Mouse (Mus musculus): ENCODE results near the gene Wnt7a. TPM values are rescaled to one million over a fixed set of nuclear protein-coding genes. Genes with fewer than 3 reads are reported as not detected.

Gene Wnt7a
- polyA plus RNA-seq, 1 experiment from 2014 or later, result not detected

GRCm38 (mm10) chr6:91424151-91424550 lies 13.0 kb upstream of the Wnt7a start:
- 38% methylated on average over 4 of the region's 4 CpGs for WGBS
- no peaks in the 10 kb centered on the region for H3K36me3 ChIP-seq (ENCODE audit: control insufficient read depth, insufficient read depth, low read length)
- H3K27ac ChIP-seq (ENCODE audit: low read length), result no peak overlapping the region
- no peak overlapping the region for H3K4me2 ChIP-seq (replicated peaks; ENCODE audit: low read depth, low read length)
- no peaks in the 10 kb centered on the region for H3K9me3 ChIP-seq (ENCODE audit: control insufficient read depth, low read depth, low read length)
- no peak for ATAC-seq (ENCODE audit: insufficient number of reproducible peaks, insufficient read depth, low FRiP score, low read depth)
- no peak overlapping the region for H3K4me3 ChIP-seq (ENCODE audit: low read depth, low read length)
- H3K4me1 ChIP-seq (ENCODE audit: control insufficient read depth, insufficient read depth, low read length), result no peaks in the 10 kb centered on the region
- no peaks in the 10 kb centered on the region for H3K27me3 ChIP-seq (ENCODE audit: control insufficient read depth, insufficient read depth, low read length)
- no peak overlapping the region for H3K9ac ChIP-seq (replicated peaks; ENCODE audit: low read depth, low read length)

DNA sequence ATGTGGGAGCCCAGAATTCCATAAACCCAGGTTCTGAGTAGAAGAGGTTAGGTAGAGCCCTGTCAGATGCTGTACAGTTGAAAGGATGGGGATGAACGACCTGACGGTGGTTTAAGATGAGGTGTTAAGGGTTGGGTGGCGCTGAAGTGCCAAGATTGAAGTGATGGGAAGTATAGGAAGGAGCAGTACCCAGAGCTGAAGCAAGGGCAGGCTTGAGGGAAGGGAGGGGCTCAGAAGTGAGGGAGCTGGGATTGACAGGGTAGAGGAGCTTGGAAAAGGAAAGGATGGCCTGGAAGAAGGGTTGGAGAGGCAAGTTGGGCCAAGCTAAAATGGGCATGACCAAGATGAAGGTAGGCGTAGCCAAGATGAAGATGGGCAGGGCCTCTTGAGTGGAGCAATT lies 10.5 kb upstream of the Wnt7a start:
- Histone ChIP-seq H3K4me2 (replicated peaks; ENCODE audit: low read depth, low read length) (no peak overlapping the region), H3K27ac (ENCODE audit: low read length) (no peak overlapping the region), H3K4me1 (ENCODE audit: control insufficient read depth, insufficient read depth, low read length) (no peaks in the 10 kb centered on the region), H3K4me3 (ENCODE audit: low read depth, low read length) (no peak overlapping the region), H3K9me3 (ENCODE audit: control insufficient read depth, low read depth, low read length) (no peaks in the 10 kb centered on the region), H3K36me3 (ENCODE audit: control insufficient read depth, insufficient read depth, low read length) (no peaks in the 10 kb centered on the region), H3K9ac (replicated peaks; ENCODE audit: low read depth, low read length) (no peak overlapping the region), H3K27me3 (ENCODE audit: control insufficient read depth, insufficient read depth, low read length) (no peaks in the 10 kb centered on the region)
- ATAC-seq (ENCODE audit: insufficient number of reproducible peaks, insufficient read depth, low FRiP score, low read depth), result no peak
- WGBS, result 71% methylated on average over 4 of the region's 4 CpGs

DNA sequence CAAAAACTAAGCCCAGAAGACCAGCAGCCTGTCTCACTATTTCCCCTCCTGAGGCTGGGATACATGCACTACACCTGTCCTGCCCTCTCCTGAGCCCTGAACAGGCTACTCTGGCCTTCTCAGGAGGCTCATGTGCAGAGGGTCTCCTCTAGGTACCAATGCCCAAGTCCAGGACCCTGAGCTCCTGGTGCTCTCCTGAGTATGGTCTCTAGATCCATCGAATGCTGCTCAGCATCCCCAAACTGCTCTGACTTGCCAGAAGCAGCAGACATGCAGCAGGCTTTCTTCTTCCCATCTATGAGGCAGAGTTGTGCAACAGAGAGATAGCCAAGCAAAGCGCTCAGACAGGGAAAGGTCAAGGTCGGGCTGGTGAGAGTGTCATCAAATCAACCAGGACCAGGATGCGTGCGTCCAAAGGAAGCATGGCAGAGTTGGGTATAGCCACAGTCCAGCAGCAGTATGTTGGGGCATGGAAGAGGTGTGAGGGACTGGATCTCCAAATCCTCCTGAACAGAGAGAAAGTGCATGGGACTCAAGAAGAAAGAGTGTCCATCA lies 6.2 kb upstream of the Wnt7a start:
- Histone ChIP-seq H3K9me3 (ENCODE audit: control insufficient read depth, low read depth, low read length) (no peaks in the 10 kb centered on the region), H3K4me2 (replicated peaks; ENCODE audit: low read depth, low read length) (no peak overlapping the region), H3K4me3 (ENCODE audit: low read depth, low read length) (no peak overlapping the region), H3K27ac (ENCODE audit: low read length) (no peak overlapping the region), H3K36me3 (ENCODE audit: control insufficient read depth, insufficient read depth, low read length) (no peaks in the 10 kb centered on the region), H3K4me1 (ENCODE audit: control insufficient read depth, insufficient read depth, low read length) (no peaks in the 10 kb centered on the region), H3K9ac (replicated peaks; ENCODE audit: low read depth, low read length) (no peak overlapping the region), H3K27me3 (ENCODE audit: control insufficient read depth, insufficient read depth, low read length) (peaks cover 12% of the 10 kb centered on the region)
- 73% methylated on average over 5 of the region's 5 CpGs for WGBS
- no peak for ATAC-seq (ENCODE audit: insufficient number of reproducible peaks, insufficient read depth, low FRiP score, low read depth)

GRCm38 (mm10) chr6:91416146-91416545 lies 5.0 kb upstream of the Wnt7a start:
- Histone ChIP-seq H3K4me3 (ENCODE audit: low read depth, low read length) (no peak overlapping the region), H3K4me1 (ENCODE audit: control insufficient read depth, insufficient read depth, low read length) (peaks cover 5% of the 10 kb centered on the region; the same call in 1 of the 2 replicates), H3K9ac (replicated peaks; ENCODE audit: low read depth, low read length) (no peak overlapping the region), H3K27ac (ENCODE audit: low read length) (no peak overlapping the region), H3K4me2 (replicated peaks; ENCODE audit: low read depth, low read length) (no peak overlapping the region), H3K36me3 (ENCODE audit: control insufficient read depth, insufficient read depth, low read length) (no peaks in the 10 kb centered on the region), H3K27me3 (ENCODE audit: control insufficient read depth, insufficient read depth, low read length) (peaks cover 25% of the 10 kb centered on the region), H3K9me3 (ENCODE audit: control insufficient read depth, low read depth, low read length) (no peaks in the 10 kb centered on the region)
- WGBS, result 83% methylated on average over 4 of the region's 4 CpGs
- ATAC-seq (ENCODE audit: insufficient number of reproducible peaks, insufficient read depth, low FRiP score, low read depth), result no peak

DNA sequence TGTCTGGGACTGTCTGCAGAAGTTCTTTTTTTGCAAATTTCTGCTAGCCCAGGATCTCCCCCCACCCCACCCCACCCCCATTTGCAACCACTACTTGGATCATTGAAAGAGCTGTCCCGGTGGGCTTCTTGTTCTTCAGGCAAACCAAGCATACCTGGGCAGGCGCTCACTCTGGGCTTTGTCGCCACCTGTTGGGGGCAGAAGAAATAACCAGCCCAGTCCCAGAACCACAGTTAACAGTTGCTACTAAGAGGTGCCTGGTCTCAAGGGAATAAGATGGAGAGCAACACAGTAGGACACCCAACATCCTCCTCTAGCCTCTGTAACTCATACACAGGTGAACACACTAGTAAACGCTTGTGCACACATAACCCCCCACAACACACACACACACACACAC lies 3.7 kb upstream of the Wnt7a start:
- no peak overlapping the region for H3K4me3 ChIP-seq (ENCODE audit: low read depth, low read length)
- no peak overlapping the region for H3K9ac ChIP-seq (replicated peaks; ENCODE audit: low read depth, low read length)
- peaks cover 5% of the 10 kb centered on the region; the same call in 1 of the 2 replicates for H3K4me1 ChIP-seq (ENCODE audit: control insufficient read depth, insufficient read depth, low read length)
- no peaks in the 10 kb centered on the region for H3K9me3 ChIP-seq (ENCODE audit: control insufficient read depth, low read depth, low read length)
- peaks cover 37% of the 10 kb centered on the region for H3K27me3 ChIP-seq (ENCODE audit: control insufficient read depth, insufficient read depth, low read length)
- no peak for ATAC-seq (ENCODE audit: insufficient number of reproducible peaks, insufficient read depth, low FRiP score, low read depth)
- 1% methylated on average over 4 of the region's 4 CpGs for WGBS
- no peak overlapping the region for H3K4me2 ChIP-seq (replicated peaks; ENCODE audit: low read depth, low read length)
- H3K36me3 ChIP-seq (ENCODE audit: control insufficient read depth, insufficient read depth, low read length), result no peaks in the 10 kb centered on the region
- no peak overlapping the region for H3K27ac ChIP-seq (ENCODE audit: low read length)

GRCm38 (mm10) chr6:91411369-91411981 lies 312 bp upstream of the Wnt7a start:
- no peak overlapping the region for H3K9ac ChIP-seq (replicated peaks; ENCODE audit: low read depth, low read length)
- no peak overlapping the region for H3K27ac ChIP-seq (ENCODE audit: low read length)
- peaks cover 5% of the 10 kb centered on the region; the same call in 1 of the 2 replicates for H3K4me1 ChIP-seq (ENCODE audit: control insufficient read depth, insufficient read depth, low read length)
- no peaks in the 10 kb centered on the region for H3K9me3 ChIP-seq (ENCODE audit: control insufficient read depth, low read depth, low read length)
- H3K27me3 ChIP-seq (ENCODE audit: control insufficient read depth, insufficient read depth, low read length), result peaks cover 53% of the 10 kb centered on the region
- peak overlapping the region; percentile 83 for H3K4me2 ChIP-seq (replicated peaks; ENCODE audit: low read depth, low read length)
- H3K36me3 ChIP-seq (ENCODE audit: control insufficient read depth, insufficient read depth, low read length), result no peaks in the 10 kb centered on the region
- ATAC-seq (ENCODE audit: insufficient number of reproducible peaks, insufficient read depth, low FRiP score, low read depth), result 0 out of 2 replicates have a peak, but pooled peaks have one; percentile 16
- under 1% methylated on average over 41 of the region's 47 CpGs for WGBS
- peak overlapping the region; percentile 36 for H3K4me3 ChIP-seq (ENCODE audit: low read depth, low read length)

DNA sequence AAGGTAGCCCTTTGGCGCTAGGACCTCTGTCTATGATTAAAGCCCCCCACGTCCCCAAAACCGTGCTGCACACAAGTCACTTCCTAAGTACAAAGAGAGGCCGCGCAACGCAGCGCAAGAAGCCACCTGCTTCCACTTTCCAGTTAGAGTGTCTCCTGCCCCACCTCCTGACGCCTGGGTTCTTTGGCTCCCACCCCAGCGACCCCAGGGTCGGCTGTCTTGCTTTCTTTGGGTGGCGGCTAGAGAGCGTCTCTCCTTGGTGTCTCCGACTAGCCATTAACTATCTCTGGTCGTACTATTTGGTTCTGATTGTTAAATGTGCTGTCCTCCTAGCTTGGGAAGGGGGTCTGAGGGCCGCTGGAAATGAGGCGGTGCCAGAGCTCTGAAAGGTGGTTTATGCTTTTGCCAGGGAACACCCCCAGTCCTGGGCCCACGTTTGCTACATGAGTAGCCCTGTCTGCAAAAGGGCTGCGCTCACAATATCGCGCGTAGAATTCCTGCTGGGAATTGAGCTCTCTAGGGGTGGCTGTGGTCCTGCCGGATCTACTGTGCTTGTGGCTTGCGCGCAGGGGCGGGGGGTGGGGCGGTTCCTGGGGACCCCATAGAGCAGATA lies 889 bp downstream of the Wnt7a start:
- H3K27ac ChIP-seq (ENCODE audit: low read length), result no peak overlapping the region
- peaks cover 53% of the 10 kb centered on the region for H3K27me3 ChIP-seq (ENCODE audit: control insufficient read depth, insufficient read depth, low read length)
- no peaks in the 10 kb centered on the region for H3K9me3 ChIP-seq (ENCODE audit: control insufficient read depth, low read depth, low read length)
- H3K9ac ChIP-seq (replicated peaks; ENCODE audit: low read depth, low read length), result no peak overlapping the region
- H3K4me2 ChIP-seq (replicated peaks; ENCODE audit: low read depth, low read length), result peak overlapping the region; percentile 83; the same call in 1 of the 2 replicates
- peaks cover 5% of the 10 kb centered on the region; the same call in 1 of the 2 replicates for H3K4me1 ChIP-seq (ENCODE audit: control insufficient read depth, insufficient read depth, low read length)
- H3K36me3 ChIP-seq (ENCODE audit: control insufficient read depth, insufficient read depth, low read length), result no peaks in the 10 kb centered on the region
- peak overlapping the region; percentile 36; the same call in 1 of the 2 replicates for H3K4me3 ChIP-seq (ENCODE audit: low read depth, low read length)
- ATAC-seq (ENCODE audit: insufficient number of reproducible peaks, insufficient read depth, low FRiP score, low read depth), result no peak
- WGBS, result 1% methylated on average over 26 of the region's 26 CpGs

- peaks cover 53% of the 10 kb centered on the region for H3K27me3 ChIP-seq (ENCODE audit: control insufficient read depth, insufficient read depth, low read length)
- WGBS, result under 1% methylated on average over 34 of the region's 34 CpGs
- H3K4me2 ChIP-seq (replicated peaks; ENCODE audit: low read depth, low read length), result peak overlapping the region; percentile 25; the same call in 1 of the 2 replicates
- peak overlapping the region; percentile 18; the same call in 1 of the 2 replicates for H3K4me3 ChIP-seq (ENCODE audit: low read depth, low read length)
- H3K4me1 ChIP-seq (ENCODE audit: control insufficient read depth, insufficient read depth, low read length), result peaks cover 5% of the 10 kb centered on the region; the same call in 1 of the 2 replicates
- H3K36me3 ChIP-seq (ENCODE audit: control insufficient read depth, insufficient read depth, low read length), result no peaks in the 10 kb centered on the region
- no peak overlapping the region for H3K9ac ChIP-seq (replicated peaks; ENCODE audit: low read depth, low read length)
- ATAC-seq (ENCODE audit: insufficient number of reproducible peaks, insufficient read depth, low FRiP score, low read depth), result no peak
- H3K27ac ChIP-seq (ENCODE audit: low read length), result no peak overlapping the region
- no peaks in the 10 kb centered on the region for H3K9me3 ChIP-seq (ENCODE audit: control insufficient read depth, low read depth, low read length)
These were observed 1.6 kb downstream of the Wnt7a start for GRCm38 (mm10) chr6:91409448-91410167.
